Mouse (Mus musculus) embryonic facial prominence, embryonic 11.5 days (tissue): Measurements from ENCODE around the gene Wnk1. TPM values are rescaled to one million over a fixed set of nuclear protein-coding genes. Genes with fewer than 3 reads are reported as not detected.

Experiments
- ATAC-seq: fragments of 200-750 bp; cut with Nextera tagmentation; replicated peaks from 2 replicates; pipeline ENCODE4 v1.8.0; 2017; ENCODE audit warnings: low read depth; ENCODE audit not compliant: insufficient number of reproducible peaks, low FRiP score, low TSS enrichment
- DNase-seq: peaks from one replicate; pipeline ENCODE4 v3.0.0-alpha.2; 2015; ENCODE audit warnings: low spot score
- H3K27ac ChIP-seq: fragments of 300-500 bp; sonication (generic); replicated peaks from 2 replicates; pipeline ENCODE4 v1.5.1; 2014; ENCODE audit warnings: mild to moderate bottlenecking, low read depth, low read length, control low read depth
- H3K27me3 ChIP-seq: fragments of 300-500 bp; sonication (generic); 2 replicates; pipeline ENCODE4 v1.6.1; 2014; ENCODE audit warnings: mild to moderate bottlenecking, low read length, moderate library complexity, mixed read lengths; ENCODE audit not compliant: control insufficient read depth, insufficient read depth
- H3K36me3 ChIP-seq: fragments of 300-500 bp; sonication (generic); replicated peaks from 2 replicates; pipeline ENCODE4 v1.6.1; 2014; ENCODE audit warnings: low read depth, mild to moderate bottlenecking, low read length, moderate library complexity, mixed read lengths; ENCODE audit not compliant: control insufficient read depth, insufficient read depth
- H3K4me1 ChIP-seq: fragments of 300-500 bp; sonication (generic); 2 replicates; pipeline ENCODE4 v1.6.1; 2014; ENCODE audit warnings: low read length, mixed read lengths; ENCODE audit not compliant: control insufficient read depth, insufficient read depth
- H3K4me2 ChIP-seq: fragments of 300-500 bp; sonication (generic); 2 replicates; pipeline ENCODE4 v1.6.1; 2014; ENCODE audit warnings: low read depth, mild to moderate bottlenecking, control low read depth, low read length, moderate library complexity
- H3K4me3 ChIP-seq: fragments of 300-500 bp; sonication (generic); 2 replicates; pipeline ENCODE4 v1.5.1; 2014; ENCODE audit warnings: low read depth, low read length, control low read depth
- H3K9ac ChIP-seq: fragments of 300-500 bp; sonication (generic); replicated peaks from 2 replicates; pipeline ENCODE4 v1.6.1; 2014; ENCODE audit warnings: mild to moderate bottlenecking, control low read depth, low read length
- H3K9me3 ChIP-seq: fragments of 300-500 bp; sonication (generic); replicated peaks from 2 replicates; pipeline ENCODE4 v1.6.1; 2016; ENCODE audit warnings: mild to moderate bottlenecking, low read length, inconsistent platforms, mixed read lengths; ENCODE audit not compliant: control insufficient read depth
- WGBS: fragments of 180-500 bp; shearing (Covaris S2); extraction: QIAGEN DNeasy Blood & Tissue Kit; methylation state at CpG from one replicate; pipeline ENCODE4 v1.1.7; 2014; 5-methylcytosine and 5-hydroxymethylcytosine counted together
- polyA plus RNA-seq: library from polyadenylated mRNA; unstranded; fragments of >200 nt; fragmentation: Nextera tagmentation; extraction: Ambion mirVana; gene quantifications from 2 replicates; pipeline ENCODE4 v1.2.1, GENCODE M21; 2014

Gene Wnk1
- polyA plus RNA-seq, 1 experiment from 2014 or later = 52.6 TPM

DNA sequence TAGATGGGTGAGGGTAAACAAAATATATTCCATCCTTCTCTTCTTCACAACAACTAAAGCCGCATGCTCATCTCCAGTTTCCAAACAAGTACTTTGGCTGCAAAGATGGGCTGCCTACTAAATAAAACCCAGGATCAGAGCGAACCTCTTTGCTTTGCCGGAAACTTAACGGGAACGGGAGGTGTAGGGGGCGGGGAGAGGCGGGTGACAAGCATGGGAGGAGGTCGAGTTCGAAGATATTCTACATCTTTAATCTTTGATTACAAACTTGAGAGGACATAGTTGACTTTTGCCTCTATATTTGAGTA lies 738 bp upstream of the Wnk1 start:
- Histone ChIP-seq H3K27ac (peak overlapping the region; percentile 39; the same call in 1 of the 2 replicates), H3K4me1 (no peaks in the 10 kb centered on the region), H3K27me3 (no peaks in the 10 kb centered on the region), H3K4me2 (peak overlapping the region; percentile 74), H3K36me3 (no peaks in the 10 kb centered on the region), H3K9me3 (no peaks in the 10 kb centered on the region), H3K4me3 (peak overlapping the region; percentile 41), H3K9ac (peak overlapping the region; percentile 43)
- DNase-seq = peak; percentile 47
- peak; percentile 3; the same call in 1 of the 2 replicates for ATAC-seq
- under 1% methylated on average over 9 of the region's 9 CpGs for WGBS

DNA sequence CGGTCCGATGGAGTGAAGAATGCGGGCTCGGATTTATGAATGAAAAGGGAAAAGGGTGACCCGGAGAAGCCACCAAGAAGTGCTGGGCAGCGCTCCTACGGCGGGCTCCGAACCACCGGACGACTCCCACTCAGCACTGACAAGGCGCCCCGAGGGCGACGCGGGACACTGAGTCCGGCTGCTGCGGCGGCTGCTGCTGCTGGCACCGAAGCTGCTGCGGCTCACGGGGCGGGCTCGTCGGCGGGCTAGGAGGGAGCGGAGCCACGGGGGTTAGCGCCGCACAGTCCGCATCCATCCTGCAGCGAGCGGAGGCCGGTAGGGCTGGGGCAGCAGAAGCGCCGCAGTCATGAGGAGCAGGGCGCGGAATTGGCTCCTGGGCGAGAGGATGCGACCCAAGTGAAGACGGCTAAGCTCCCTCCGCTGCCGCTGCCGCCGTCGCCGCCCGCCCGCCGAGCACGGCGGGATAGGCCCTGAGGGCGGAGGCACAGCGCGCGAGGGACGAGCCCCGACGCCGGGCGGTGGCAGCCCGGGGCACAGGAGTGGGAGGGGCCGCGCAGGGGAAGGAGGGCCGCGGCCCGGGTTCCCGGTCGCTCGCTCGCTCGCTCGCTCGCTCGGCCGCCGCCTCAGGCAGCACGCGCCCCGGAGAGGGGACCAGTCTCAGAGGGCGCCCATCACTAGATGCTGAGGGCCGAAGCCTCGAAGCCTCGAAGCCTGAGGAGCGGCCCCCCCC lies 671 bp downstream of the Wnk1 start:
- Histone ChIP-seq H3K4me1 (no peaks in the 10 kb centered on the region), H3K4me2 (peak overlapping the region; percentile 90), H3K27me3 (no peaks in the 10 kb centered on the region), H3K9ac (peak overlapping the region; percentile 89), H3K36me3 (no peaks in the 10 kb centered on the region), H3K27ac (peak overlapping the region; percentile 97), H3K4me3 (peak overlapping the region; percentile 89), H3K9me3 (no peaks in the 10 kb centered on the region)
- ATAC-seq (peak; percentile 75), DNase-seq (peak; percentile 75)
- WGBS = under 1% methylated on average over 82 of the region's 85 CpGs

DNA sequence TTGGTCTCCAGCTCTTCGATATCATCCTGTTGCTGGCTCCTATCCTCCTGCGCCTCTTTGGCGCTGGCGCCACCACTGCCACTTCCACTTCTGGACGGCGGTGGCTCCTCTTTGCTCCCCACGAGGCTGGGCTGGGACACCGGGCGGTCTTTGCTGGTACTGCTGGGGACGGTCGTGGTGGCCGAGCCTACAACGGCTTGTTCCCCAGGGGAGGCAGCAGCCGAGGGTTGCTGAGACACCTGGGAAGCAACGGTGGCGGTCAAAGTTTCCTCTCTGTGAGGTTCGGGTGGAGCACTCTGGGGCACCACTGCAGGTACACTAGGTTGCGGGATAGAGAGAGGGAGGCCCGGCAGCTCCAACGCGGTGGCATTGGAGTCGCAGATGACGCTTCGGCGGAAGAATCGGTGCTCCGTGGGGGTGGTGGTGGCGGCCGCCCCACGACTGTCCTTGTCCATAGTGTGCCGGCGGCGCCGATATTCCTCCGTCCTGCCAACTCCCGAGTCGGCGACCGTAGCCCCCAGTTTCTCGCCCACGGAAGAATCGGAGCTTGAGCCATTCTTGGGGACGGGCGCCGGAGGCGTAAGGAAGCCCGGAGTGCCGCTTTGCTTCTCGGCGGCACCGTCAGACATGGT lies 1.4 kb downstream of the Wnk1 start:
- under 1% methylated on average over 51 of the region's 51 CpGs for WGBS
- Histone ChIP-seq H3K9ac (peak overlapping the region; percentile 89), H3K4me1 (no peaks in the 10 kb centered on the region), H3K27ac (peak overlapping the region; percentile 97; the same call in 1 of the 2 replicates), H3K4me3 (peak overlapping the region; percentile 89), H3K36me3 (no peaks in the 10 kb centered on the region), H3K27me3 (no peaks in the 10 kb centered on the region), H3K4me2 (peak overlapping the region; percentile 90), H3K9me3 (no peaks in the 10 kb centered on the region)
- DNase-seq (peak; percentile 65), ATAC-seq (no peak)

DNA sequence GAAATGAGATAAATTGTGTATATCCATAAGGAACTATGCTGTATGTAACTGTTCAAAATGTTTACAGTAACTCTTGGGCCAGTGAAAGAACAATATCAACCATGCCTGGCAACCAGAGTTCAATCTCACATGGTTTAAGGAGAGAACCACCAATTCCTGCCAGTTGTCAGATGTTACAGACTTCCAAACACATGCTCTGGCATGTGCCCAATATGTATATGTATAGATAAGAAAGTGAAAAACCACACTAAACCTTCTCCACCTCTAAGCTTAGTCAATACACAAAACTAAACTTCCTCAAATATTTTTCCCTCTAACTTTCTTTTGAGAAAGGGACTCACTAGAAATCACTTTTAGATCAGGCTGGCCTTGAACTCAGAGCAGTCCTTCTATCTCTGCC lies 13.9 kb downstream of the Wnk1 start:
- Histone ChIP-seq H3K27me3 (no peaks in the 10 kb centered on the region), H3K9ac (no peak overlapping the region), H3K9me3 (no peaks in the 10 kb centered on the region), H3K27ac (no peak overlapping the region), H3K4me1 (no peaks in the 10 kb centered on the region), H3K4me3 (no peak overlapping the region), H3K4me2 (no peak overlapping the region), H3K36me3 (no peaks in the 10 kb centered on the region)
- DNase-seq (no peak), ATAC-seq (no peak)

DNA sequence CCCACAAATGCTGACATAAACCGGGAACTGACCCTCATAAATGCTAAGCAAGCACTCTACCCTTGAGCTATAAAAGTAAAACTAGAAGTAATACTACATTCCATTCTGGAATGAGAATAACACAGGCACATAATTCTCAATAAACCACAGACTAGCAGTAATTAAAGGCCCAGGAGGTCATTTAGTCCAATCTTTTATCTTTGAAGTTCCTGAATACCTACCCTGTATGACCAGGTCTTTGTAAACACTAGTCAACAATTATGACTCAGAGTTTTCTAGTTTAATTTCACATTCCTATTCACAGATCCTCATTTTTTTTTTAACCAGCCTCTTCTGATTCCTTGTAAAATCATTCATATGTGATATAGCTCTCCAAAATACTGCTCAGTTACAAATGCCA lies 14.7 kb downstream of the Wnk1 start:
- ATAC-seq = no peak
- Histone ChIP-seq H3K27ac (no peak overlapping the region), H3K4me3 (no peak overlapping the region), H3K27me3 (no peaks in the 10 kb centered on the region), H3K36me3 (no peaks in the 10 kb centered on the region), H3K4me2 (no peak overlapping the region), H3K4me1 (no peaks in the 10 kb centered on the region; the same call in 1 of the 2 replicates), H3K9me3 (no peaks in the 10 kb centered on the region), H3K9ac (no peak overlapping the region)
- 90% methylated on average over 1 of the region's 1 CpGs for WGBS
- DNase-seq = no peak

DNA sequence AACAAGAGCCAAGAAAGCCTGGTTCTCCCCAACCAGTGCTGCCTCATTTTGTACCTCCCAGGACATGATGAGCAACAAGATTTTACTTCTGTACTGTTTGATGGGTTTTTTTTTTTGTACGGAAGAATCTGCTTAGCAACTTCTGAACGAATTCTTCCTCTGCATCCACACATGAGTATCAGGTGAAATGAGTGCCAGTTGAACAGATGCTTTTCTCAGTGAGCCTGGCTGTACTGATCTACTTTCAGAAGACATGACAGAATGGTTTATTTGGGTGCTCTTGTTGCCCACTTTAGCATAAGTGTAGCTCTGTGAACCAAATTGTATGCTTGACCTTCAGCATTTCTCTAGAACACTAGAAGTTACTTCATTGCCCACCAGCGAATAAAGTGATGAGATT lies 16.4 kb downstream of the Wnk1 start:
- Histone ChIP-seq H3K9me3 (no peaks in the 10 kb centered on the region), H3K9ac (no peak overlapping the region), H3K4me2 (no peak overlapping the region), H3K27me3 (no peaks in the 10 kb centered on the region), H3K4me1 (no peaks in the 10 kb centered on the region; the same call in 1 of the 2 replicates), H3K27ac (no peak overlapping the region), H3K4me3 (no peak overlapping the region), H3K36me3 (no peaks in the 10 kb centered on the region)
- ATAC-seq = no peak
- WGBS = 90% methylated on average over 3 of the region's 3 CpGs
- no peak for DNase-seq

DNA sequence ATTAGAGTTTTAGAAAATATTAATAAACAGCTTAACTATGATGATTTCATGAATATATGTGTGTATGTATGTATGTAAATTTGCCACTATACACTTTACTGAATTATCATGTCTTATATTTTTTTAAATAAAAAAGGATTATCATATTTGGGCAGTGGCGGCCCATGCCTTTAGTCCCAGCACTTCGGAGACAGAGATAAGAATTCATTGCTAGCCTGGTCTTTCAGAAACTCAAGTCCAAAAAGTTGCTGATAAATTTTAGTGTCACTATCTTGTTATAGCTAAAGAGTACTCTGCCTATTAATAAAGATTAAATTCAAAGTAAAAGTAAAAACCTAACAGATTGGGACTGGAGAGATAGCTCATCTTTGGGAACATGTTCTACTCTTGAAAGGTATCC lies 18.8 kb downstream of the Wnk1 start:
- Histone ChIP-seq H3K36me3 (no peaks in the 10 kb centered on the region), H3K27ac (no peak overlapping the region), H3K4me1 (no peaks in the 10 kb centered on the region; the same call in 1 of the 2 replicates), H3K9ac (no peak overlapping the region), H3K27me3 (no peaks in the 10 kb centered on the region), H3K4me2 (no peak overlapping the region), H3K9me3 (no peaks in the 10 kb centered on the region), H3K4me3 (no peak overlapping the region)
- 88% methylated on average over 2 of the region's 2 CpGs for WGBS
- DNase-seq = no peak
- no peak for ATAC-seq

DNA sequence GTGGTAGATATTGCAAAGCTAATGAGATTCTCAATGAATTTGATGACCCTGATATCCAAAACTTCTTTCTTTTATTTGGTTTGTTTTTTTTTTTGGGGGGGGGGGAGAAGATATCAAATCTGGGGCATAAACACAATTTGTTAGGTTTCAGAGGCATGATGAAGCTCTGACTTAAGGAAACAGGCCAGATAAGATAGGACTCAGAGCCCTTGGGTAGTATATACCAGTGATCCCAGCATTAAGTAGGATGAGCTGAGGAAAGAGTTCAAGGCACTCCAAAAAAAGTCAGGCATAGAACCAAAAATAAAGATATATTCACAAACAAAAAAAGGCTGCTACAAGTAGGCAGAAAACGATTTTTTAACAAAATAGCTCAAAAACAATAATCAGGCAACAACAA lies 25.3 kb downstream of the Wnk1 start:
- ATAC-seq = no peak
- H3K4me1 ChIP-seq = no peaks in the 10 kb centered on the region
- no peak for DNase-seq
- WGBS = 74% methylated on average over 1 of the region's 1 CpGs
- H3K9ac ChIP-seq = no peak overlapping the region
- H3K9me3 ChIP-seq = no peaks in the 10 kb centered on the region
- H3K4me2 ChIP-seq = no peak overlapping the region
- no peak overlapping the region for H3K4me3 ChIP-seq
- no peaks in the 10 kb centered on the region for H3K27me3 ChIP-seq
- no peaks in the 10 kb centered on the region for H3K36me3 ChIP-seq
- H3K27ac ChIP-seq = no peak overlapping the region
